Mouse (Mus musculus): ENCODE data around the gene Gnl2. TPM values are rescaled to one million over a fixed set of nuclear protein-coding genes. Genes with fewer than 3 reads are reported as not detected.

Gene Gnl2
- total and polyA plus RNA-seq, 3 experiments = 83.9 to 226 (median 110) TPM

- Histone ChIP-seq H3K79me2 (ENCODE audit: control insufficient read depth, insufficient read depth, low read length, poor library complexity) (no peaks in the 10 kb centered on the region), H3K4me3 (ENCODE audit: control insufficient read depth in 1 of 2, insufficient read depth in 1 of 2, low read depth in 2 of 2, low read length in 2 of 2) (no peak overlapping the region), H3K9ac (ENCODE audit: control insufficient read depth, low read depth, low read length, poor library complexity, severe bottlenecking) (no peak overlapping the region), H3K27ac (ENCODE audit: control insufficient read depth, low read depth, low read length) (no peak overlapping the region), H3K9me3 (replicated peaks; ENCODE audit: insufficient read depth, low read length) (no peaks in the 10 kb centered on the region), H3K36me3 (ENCODE audit: control insufficient read depth in 1 of 2, insufficient read depth in 2 of 2, low read length in 2 of 2) (no peaks in the 10 kb centered on the region), H3K4me1 (ENCODE audit: control insufficient read depth in 1 of 2, insufficient read depth in 2 of 2, low read length in 2 of 2) (no peaks in the 10 kb centered on the region), H3K27me3 (ENCODE audit: control insufficient read depth in 1 of 2, insufficient read depth in 2 of 2, low read length in 2 of 2) (no peaks in the 10 kb centered on the region)
- TF ChIP-seq USF1 (IDR thresholded peaks at IDR 0.05; ENCODE audit: low read depth, low read length) (no peak), USF2 (IDR thresholded peaks at IDR 0.05; ENCODE audit: borderline replicate concordance in 1 of 2, insufficient read depth in 1 of 2, low read depth in 1 of 2, low read length in 2 of 2) (no peak), ZMIZ1 (IDR thresholded peaks at IDR 0.05; ENCODE audit: low read depth, low read length) (no peak), SMC3 (IDR thresholded peaks at IDR 0.05; ENCODE audit: low read depth, low read length) (peak; percentile 26; the same call in 1 of the 2 replicates), RAD21 (IDR thresholded peaks at IDR 0.05; ENCODE audit: low read depth, low read length) (peak; percentile 28), CTCF (IDR thresholded peaks at IDR 0.05 in 2 of 3, conservative IDR thresholded peaks at IDR 0.05 in 1 of 3; ENCODE audit: control insufficient read depth in 1 of 3, insufficient read depth in 1 of 3, low read depth in 2 of 3, low read length in 3 of 3, poor library complexity in 1 of 3, severe bottlenecking in 1 of 3) (peak; percentile 37 to 68 (median 55)), TCF12 (IDR thresholded peaks at IDR 0.05; ENCODE audit: low read depth, low read length) (no peak), ZC3H11A (IDR thresholded peaks at IDR 0.05; ENCODE audit: low read depth, low read length) (no peak), ZKSCAN1 (IDR thresholded peaks at IDR 0.05; ENCODE audit: low read depth, low read length) (no peak)
- peak; percentile 48 for DNase-seq (ENCODE audit: low read depth, low spot score)
Observed at GRCm38 (mm10) chr4:124983893-124984526, 32.4 kb upstream of the Gnl2 start.

DNA sequence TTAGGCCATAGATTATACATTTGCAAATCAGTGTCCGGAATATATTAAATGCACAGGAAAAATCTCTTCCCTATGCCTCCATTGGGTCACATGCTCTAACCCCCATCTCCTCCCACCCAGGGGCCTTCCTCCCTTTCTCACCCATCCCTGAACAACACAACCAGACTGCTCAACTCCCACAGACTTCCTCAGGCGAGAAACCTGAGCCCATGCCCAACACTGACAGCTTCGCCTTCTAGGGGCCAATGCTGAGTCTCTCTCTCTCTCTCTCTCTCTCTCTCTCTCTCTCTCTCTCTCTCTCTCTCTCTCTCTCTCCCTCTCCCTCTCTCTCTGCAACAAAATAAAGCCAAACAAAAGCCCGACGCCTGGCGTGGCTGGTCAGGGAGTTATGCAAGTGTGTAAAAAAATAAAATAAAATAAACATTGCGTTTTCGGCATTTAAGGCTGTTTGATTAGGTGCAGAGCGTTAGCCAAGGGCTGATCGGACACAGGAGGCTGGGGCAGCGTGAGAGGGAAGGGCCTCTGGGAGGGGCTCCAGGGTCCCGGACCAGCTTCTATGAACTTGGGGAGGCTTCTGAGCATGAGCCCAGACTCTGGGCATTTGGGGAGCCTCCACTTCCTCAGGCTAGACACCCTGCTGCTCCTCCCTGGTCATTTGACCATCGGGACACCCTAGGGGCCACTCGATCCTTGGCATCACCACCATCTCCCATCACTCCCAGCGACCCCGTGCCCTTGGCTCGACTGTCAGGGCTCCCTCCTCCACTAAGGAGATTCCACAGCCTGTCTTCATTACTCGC lies 31.3 kb upstream of the Gnl2 start:
- Histone ChIP-seq H3K4me1 (ENCODE audit: control insufficient read depth in 1 of 2, insufficient read depth in 2 of 2, low read length in 2 of 2) (no peaks in the 10 kb centered on the region), H3K4me3 (ENCODE audit: control insufficient read depth in 1 of 2, insufficient read depth in 1 of 2, low read depth in 2 of 2, low read length in 2 of 2) (no peak overlapping the region), H3K27me3 (ENCODE audit: control insufficient read depth in 1 of 2, insufficient read depth in 2 of 2, low read length in 2 of 2) (no peaks in the 10 kb centered on the region), H3K9ac (ENCODE audit: control insufficient read depth, low read depth, low read length, poor library complexity, severe bottlenecking) (no peak overlapping the region), H3K27ac (ENCODE audit: control insufficient read depth, low read depth, low read length) (no peak overlapping the region), H3K36me3 (ENCODE audit: control insufficient read depth in 1 of 2, insufficient read depth in 2 of 2, low read length in 2 of 2) (no peaks in the 10 kb centered on the region), H3K79me2 (ENCODE audit: control insufficient read depth, insufficient read depth, low read length, poor library complexity) (no peaks in the 10 kb centered on the region), H3K9me3 (replicated peaks; ENCODE audit: insufficient read depth, low read length) (no peaks in the 10 kb centered on the region)
- DNase-seq (ENCODE audit: low read depth, low spot score) = no peak
- TF ChIP-seq ELF1 (IDR thresholded peaks at IDR 0.05; ENCODE audit: low read depth, low read length) = no peak
- TF ChIP-seq MAX (IDR thresholded peaks at IDR 0.05; ENCODE audit: low read length) = no peak
- no peak for TF ChIP-seq TBP (IDR thresholded peaks at IDR 0.05; ENCODE audit: low read depth, low read length)
- TF ChIP-seq E2F4 (IDR thresholded peaks at IDR 0.05; ENCODE audit: borderline replicate concordance, low read depth, low read length) = no peak
- TF ChIP-seq BHLHE40 (IDR thresholded peaks at IDR 0.05; ENCODE audit: borderline replicate concordance, low read depth, low read length) = no peak
- TF ChIP-seq RCOR1 (IDR thresholded peaks at IDR 0.05; ENCODE audit: low read depth, low read length) = no peak
- TF ChIP-seq ZC3H11A (IDR thresholded peaks at IDR 0.05; ENCODE audit: low read depth, low read length) = no peak
- TF ChIP-seq UBTF (IDR thresholded peaks at IDR 0.05; ENCODE audit: borderline replicate concordance, insufficient read depth, low read depth, low read length) = no peak
- no peak for TF ChIP-seq TCF12 (IDR thresholded peaks at IDR 0.05; ENCODE audit: low read depth, low read length)
